Mouse (Mus musculus) hindbrain, postnatal 0 days (tissue): ENCODE data around the gene Fam76b. TPM values are rescaled to one million over a fixed set of nuclear protein-coding genes. Genes with fewer than 3 reads are reported as not detected.

ENCODE experiments used
- ATAC-seq: fragments of 200-750 bp; cut with Nextera tagmentation; 2 replicates; pipeline ENCODE4 v1.8.0; 2017; ENCODE audit warnings: mild to moderate bottlenecking, moderate TSS enrichment, moderate library complexity
- DNase-seq: peaks from one replicate; pipeline ENCODE4 v3.0.0-alpha.2; 2015; ENCODE audit warnings: low spot score
- H3K27ac ChIP-seq: fragments of 300-500 bp; sonication (generic); 2 replicates; pipeline ENCODE4 v1.5.1; 2014; ENCODE audit warnings: mild to moderate bottlenecking
- H3K27me3 ChIP-seq: fragments of 300-500 bp; sonication (generic); 2 replicates; pipeline ENCODE4 v1.6.1; 2014; ENCODE audit warnings: low read length, mixed read lengths; ENCODE audit not compliant: insufficient read depth
- H3K36me3 ChIP-seq: fragments of 300-500 bp; sonication (generic); 2 replicates; pipeline ENCODE4 v1.6.1; 2014; ENCODE audit warnings: low read length, mixed read lengths; ENCODE audit not compliant: insufficient read depth
- H3K4me1 ChIP-seq: fragments of 300-500 bp; sonication (generic); 2 replicates; pipeline ENCODE4 v1.6.1; 2014; ENCODE audit warnings: antibody characterized with exemption, low read length, mixed read lengths; ENCODE audit not compliant: insufficient read depth
- H3K4me2 ChIP-seq: fragments of 300-500 bp; sonication (generic); 2 replicates; pipeline ENCODE4 v1.6.1; 2014; ENCODE audit warnings: low read depth, mild to moderate bottlenecking, low read length, moderate library complexity, mixed read lengths
- H3K4me3 ChIP-seq: fragments of 300-500 bp; sonication (generic); 2 replicates; pipeline ENCODE4 v1.5.1; 2014; ENCODE audit warnings: low read length
- H3K9ac ChIP-seq: fragments of 300-500 bp; sonication (generic); replicated peaks from 2 replicates; pipeline ENCODE4 v1.6.1; 2014; ENCODE audit warnings: mild to moderate bottlenecking, low read length, moderate library complexity, mixed read lengths
- H3K9me3 ChIP-seq: fragments of 300-500 bp; sonication (generic); 2 replicates; pipeline ENCODE4 v1.6.1; 2016; ENCODE audit warnings: low read length, mixed read lengths
- CTCF ChIP-seq: IDR thresholded peaks from 2 replicates; pipeline ENCODE4 v1.5.1; 2016; ENCODE audit warnings: antibody characterized with exemption, control low read depth, low read depth
- WGBS: fragments of 180-500 bp; shearing (Covaris S2); extraction: QIAGEN DNeasy Blood & Tissue Kit; methylation state at CpG from one replicate; pipeline ENCODE4 v1.1.7; 2014; 5-methylcytosine and 5-hydroxymethylcytosine counted together
- polyA plus RNA-seq: library from polyadenylated mRNA; unstranded; fragments of >200 nt; fragmentation: Nextera tagmentation; extraction: Ambion mirVana; gene quantifications from 2 replicates; pipeline ENCODE4 v1.2.1, GENCODE M21; 2015
- total RNA-seq: library from RNA; depleted of rRNA; stranded (reverse); fragments of >200 nt; gene quantifications from 2 replicates; pipeline ENCODE4 v1.2.3, GENCODE M21; 2014

The Fam76b gene
- total and polyA plus RNA-seq, 2 experiments from 2014 or later: 13.9 to 21.5 TPM

DNA sequence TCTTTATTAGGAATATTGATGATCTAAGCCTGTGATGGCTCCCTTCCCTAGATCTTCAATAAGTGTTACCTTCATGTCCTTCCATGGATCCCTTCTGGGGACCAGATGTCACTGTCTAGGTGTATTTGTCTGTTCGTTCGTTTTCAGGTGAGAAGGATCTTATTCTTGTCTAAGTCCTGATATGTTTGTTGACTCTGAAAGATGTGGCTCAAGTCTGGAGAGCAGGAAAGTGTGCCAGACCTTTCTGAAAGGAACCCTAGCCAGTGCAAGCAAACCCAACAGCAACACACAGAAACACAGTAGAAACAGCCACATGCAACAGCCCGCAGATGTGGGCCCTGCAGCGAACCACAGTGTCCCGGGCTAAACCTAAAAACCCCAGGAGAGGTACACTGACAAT is 61.5 kb downstream of the Fam76b start:
- Histone ChIP-seq H3K9ac (no peak overlapping the region), H3K9me3 (no peaks in the 10 kb centered on the region), H3K4me3 (no peak overlapping the region), H3K27ac (no peak overlapping the region), H3K4me2 (no peak overlapping the region), H3K36me3 (no peaks in the 10 kb centered on the region), H3K27me3 (no peaks in the 10 kb centered on the region), H3K4me1 (no peaks in the 10 kb centered on the region)
- no peak for TF ChIP-seq CTCF
- ATAC-seq (no peak), DNase-seq (no peak)
- WGBS: 82% methylated on average over 5 of the region's 5 CpGs

DNA sequence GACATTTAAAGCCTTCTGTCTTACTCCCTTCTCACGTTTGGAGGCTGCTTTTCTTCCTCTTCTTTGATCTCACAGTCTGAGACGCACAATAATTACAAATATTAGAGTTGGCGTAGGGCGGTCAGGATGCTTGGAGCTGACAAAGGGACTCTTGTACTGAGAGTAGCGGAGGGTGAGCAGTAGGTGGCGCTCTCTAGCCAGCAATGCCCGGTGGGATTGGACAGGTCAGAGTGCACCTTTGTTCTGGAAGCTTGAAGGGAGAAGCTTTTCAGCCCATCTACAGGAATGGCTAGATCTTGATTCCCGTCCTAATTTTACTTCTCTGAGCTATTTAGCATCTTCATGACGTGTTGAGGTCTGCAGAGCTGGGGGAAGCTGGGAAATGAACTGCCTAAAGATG is 62.1 kb downstream of the Fam76b start:
- ATAC-seq (peak; percentile 91), DNase-seq (peak; percentile 88)
- H3K27me3 ChIP-seq: no peaks in the 10 kb centered on the region
- H3K27ac ChIP-seq: no peak overlapping the region
- 4% methylated on average over 9 of the region's 9 CpGs for WGBS
- no peaks in the 10 kb centered on the region for H3K36me3 ChIP-seq
- no peaks in the 10 kb centered on the region for H3K4me1 ChIP-seq
- H3K4me3 ChIP-seq: no peak overlapping the region
- TF ChIP-seq CTCF: peak; percentile 95
- no peak overlapping the region for H3K9ac ChIP-seq
- no peaks in the 10 kb centered on the region for H3K9me3 ChIP-seq
- H3K4me2 ChIP-seq: 0 out of 2 replicates have a peak overlapping the region, but pooled peaks have one; percentile 24

DNA sequence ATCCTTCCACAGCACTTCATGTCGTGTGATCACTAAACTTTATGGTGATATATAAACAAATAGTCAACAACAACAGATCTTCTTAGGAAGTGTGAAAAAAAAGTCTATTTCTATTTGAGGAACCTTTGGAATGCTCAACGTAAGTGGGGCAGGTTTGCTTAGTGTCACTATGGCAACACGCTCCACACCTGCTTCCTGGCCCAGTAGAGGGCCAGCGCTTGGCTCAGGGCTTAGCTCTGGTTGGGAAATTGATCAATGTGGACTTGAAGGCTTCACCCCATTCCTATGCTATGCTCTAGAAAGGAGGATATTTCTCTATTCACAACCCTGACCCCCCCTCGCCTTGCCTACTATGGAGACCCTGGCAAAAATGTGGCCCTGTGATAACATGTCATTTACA is 62.7 kb downstream of the Fam76b start:
- H3K4me1 ChIP-seq: no peaks in the 10 kb centered on the region
- H3K9ac ChIP-seq: no peak overlapping the region
- H3K27me3 ChIP-seq: no peaks in the 10 kb centered on the region
- no peak; the same call in 1 of the 2 replicates for TF ChIP-seq CTCF
- no peak overlapping the region for H3K27ac ChIP-seq
- no peaks in the 10 kb centered on the region for H3K9me3 ChIP-seq
- no peak overlapping the region for H3K4me2 ChIP-seq
- H3K4me3 ChIP-seq: no peak overlapping the region
- 46% methylated on average over 5 of the region's 5 CpGs for WGBS
- DNase-seq (peak; percentile 41), ATAC-seq (peak; percentile 66)
- no peaks in the 10 kb centered on the region for H3K36me3 ChIP-seq

DNA sequence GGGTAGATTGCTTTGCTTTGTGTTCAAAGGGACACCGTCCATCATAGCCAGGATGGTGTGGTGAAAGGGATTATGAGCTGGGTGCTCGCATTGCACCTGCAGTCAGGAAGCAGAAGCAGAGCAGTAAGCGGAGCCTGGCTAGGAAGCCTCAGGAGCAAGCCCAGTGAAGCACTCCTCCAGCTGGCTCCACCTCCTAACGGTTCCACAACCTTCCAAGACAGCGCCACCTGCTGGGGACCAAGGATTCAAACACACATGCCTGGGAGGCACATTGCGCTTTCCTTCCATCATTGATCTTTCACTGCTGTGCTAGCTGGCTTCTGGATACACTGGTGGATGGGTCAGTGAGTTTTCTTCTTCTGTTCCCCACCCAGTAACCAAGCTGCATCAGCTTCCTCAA is 64.4 kb downstream of the Fam76b start:
- ATAC-seq (no peak), DNase-seq (no peak)
- Histone ChIP-seq H3K27ac (no peak overlapping the region), H3K9ac (no peak overlapping the region), H3K4me2 (no peak overlapping the region), H3K4me1 (no peaks in the 10 kb centered on the region), H3K27me3 (no peaks in the 10 kb centered on the region), H3K36me3 (no peaks in the 10 kb centered on the region), H3K9me3 (no peaks in the 10 kb centered on the region), H3K4me3 (no peak overlapping the region)
- 97% methylated on average over 6 of the region's 6 CpGs for WGBS
- TF ChIP-seq CTCF: peak; percentile 35; the same call in 1 of the 2 replicates

DNA sequence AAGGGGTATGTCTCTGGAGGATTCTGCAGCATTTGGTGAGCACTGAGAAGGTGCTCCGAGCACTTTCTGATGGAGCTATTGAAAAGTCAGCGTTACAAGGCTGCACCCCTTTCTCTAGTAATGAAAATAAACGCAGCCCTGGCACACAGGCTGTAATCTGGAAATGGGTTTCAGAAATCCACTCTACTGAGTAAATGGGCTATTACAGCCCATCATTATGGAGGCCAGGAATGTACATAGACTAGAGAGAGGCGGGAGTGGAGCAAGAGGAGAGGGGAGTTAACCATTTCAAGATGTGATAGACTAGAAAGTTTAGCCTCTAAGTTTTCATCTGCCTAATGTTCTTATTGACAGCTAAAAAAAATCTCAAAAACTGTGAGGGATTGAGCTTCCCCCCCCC is 65.5 kb downstream of the Fam76b start:
- no peaks in the 10 kb centered on the region for H3K36me3 ChIP-seq
- no peak overlapping the region for H3K4me3 ChIP-seq
- H3K9ac ChIP-seq: no peak overlapping the region
- DNase-seq (no peak), ATAC-seq (no peak)
- TF ChIP-seq CTCF: no peak
- H3K27ac ChIP-seq: no peak overlapping the region
- H3K27me3 ChIP-seq: no peaks in the 10 kb centered on the region
- no peaks in the 10 kb centered on the region for H3K9me3 ChIP-seq
- WGBS: 77% methylated on average over 4 of the region's 4 CpGs
- H3K4me2 ChIP-seq: no peak overlapping the region
- H3K4me1 ChIP-seq: 0 out of 2 replicates have a peak, but pooled peaks cover 3% of the 10 kb centered on the region

DNA sequence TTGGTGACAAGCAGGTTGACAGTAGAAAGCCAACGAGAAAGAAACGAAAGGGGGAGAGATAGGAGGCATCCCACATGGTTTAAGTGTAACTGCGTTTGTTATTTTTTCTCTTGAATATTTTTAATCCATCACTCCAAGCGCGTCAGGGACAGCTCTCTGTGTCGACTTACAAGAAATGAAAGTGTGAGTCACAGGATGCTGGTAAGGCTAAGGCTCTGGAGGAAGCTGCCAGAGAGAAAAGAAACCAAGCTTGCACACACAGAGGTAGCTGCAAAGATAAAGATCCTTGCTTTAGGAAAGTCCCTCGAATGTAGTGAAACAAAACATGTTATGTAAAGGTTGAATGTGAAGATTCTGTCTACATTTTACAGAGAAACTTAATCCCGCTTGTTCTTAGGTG is 67.0 kb downstream of the Fam76b start:
- Histone ChIP-seq H3K9ac (no peak overlapping the region), H3K9me3 (no peaks in the 10 kb centered on the region), H3K27me3 (no peaks in the 10 kb centered on the region), H3K27ac (no peak overlapping the region), H3K4me2 (no peak overlapping the region), H3K4me1 (0 out of 2 replicates have a peak, but pooled peaks cover 4% of the 10 kb centered on the region), H3K36me3 (no peaks in the 10 kb centered on the region), H3K4me3 (no peak overlapping the region)
- no peak for TF ChIP-seq CTCF
- WGBS: 75% methylated on average over 8 of the region's 8 CpGs
- ATAC-seq: no peak
- no peak for DNase-seq

DNA sequence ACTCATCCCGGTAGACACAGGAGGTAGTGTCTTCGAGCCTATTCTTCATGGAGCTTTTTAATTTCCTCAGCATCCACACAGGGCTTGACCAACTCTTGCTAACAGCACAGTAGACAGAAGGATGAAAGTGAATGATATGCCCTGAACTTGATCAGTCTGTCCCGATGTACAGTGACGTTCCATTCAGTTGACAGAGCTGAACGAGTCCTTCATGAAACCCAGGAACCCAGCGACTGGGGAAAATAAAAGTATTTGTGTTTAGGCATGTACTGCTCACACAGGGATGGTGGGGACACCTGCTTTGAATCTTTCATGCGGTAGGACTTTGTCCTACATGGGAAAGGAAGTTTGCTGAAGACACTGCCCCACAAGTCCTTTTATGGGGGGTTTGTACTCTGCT is 67.4 kb downstream of the Fam76b start:
- Histone ChIP-seq H3K4me3 (no peak overlapping the region), H3K36me3 (no peaks in the 10 kb centered on the region), H3K9me3 (no peaks in the 10 kb centered on the region), H3K4me1 (0 out of 2 replicates have a peak, but pooled peaks cover 4% of the 10 kb centered on the region), H3K27ac (no peak overlapping the region), H3K4me2 (no peak overlapping the region), H3K27me3 (no peaks in the 10 kb centered on the region), H3K9ac (no peak overlapping the region)
- WGBS: 86% methylated on average over 7 of the region's 7 CpGs
- DNase-seq (no peak), ATAC-seq (no peak)
- no peak for TF ChIP-seq CTCF
